Mouse (Mus musculus) kidney, adult 2 months (tissue): ENCODE data around the gene Edc3. TPM values are rescaled to one million over a fixed set of nuclear protein-coding genes. Genes with fewer than 3 reads are reported as not detected.

Experiments
- DNase-seq: peaks from one replicate; pipeline ENCODE4 v3.0.0; 2021
- H3K27ac ChIP-seq: fragments of 200-500 bp; 2 replicates; pipeline ENCODE4 v1.5.1; 2012; ENCODE audit warnings: low read depth, low read length, control low read depth, inconsistent platforms; ENCODE audit not compliant: insufficient read depth
- H3K27me3 ChIP-seq: fragments of 200-500 bp; replicated peaks from 2 replicates; pipeline ENCODE4 v1.6.1; 2012; ENCODE audit warnings: mild to moderate bottlenecking, moderate library complexity, low read length, inconsistent platforms; ENCODE audit not compliant: control insufficient read depth, insufficient read depth
- H3K36me3 ChIP-seq: fragments of 200-500 bp; 2 replicates; pipeline ENCODE4 v1.6.1; 2012; ENCODE audit warnings: mild to moderate bottlenecking, moderate library complexity, low read length, inconsistent platforms; ENCODE audit not compliant: control insufficient read depth, insufficient read depth
- H3K4me1 ChIP-seq: fragments of 200-500 bp; 2 replicates; pipeline ENCODE4 v1.6.1; 2011; ENCODE audit warnings: low read length; ENCODE audit not compliant: control insufficient read depth, insufficient read depth
- H3K4me3 ChIP-seq: fragments of 200-500 bp; 2 replicates; pipeline ENCODE4 v1.5.1; 2011; ENCODE audit warnings: mild to moderate bottlenecking, low read depth, low read length, control low read depth; ENCODE audit not compliant: insufficient read depth
- CTCF ChIP-seq: fragments of 200-500 bp; conservative IDR thresholded peaks from 2 replicates; pipeline ENCODE4 v1.5.1; 2011; ENCODE audit warnings: low read depth, mild to moderate bottlenecking, control low read depth, low read length, moderate library complexity, mixed read lengths; ENCODE audit not compliant: insufficient read depth, insufficient read length
- POLR2A ChIP-seq: fragments of 200-500 bp; IDR thresholded peaks from one replicate; pipeline ENCODE4 v1.6.1; 2011; ENCODE audit warnings: low read depth, low read length, control low read depth
- WGBS: fragments of 180-500 bp; shearing (Covaris S2); methylation state at CpG from one replicate; pipeline ENCODE4 v1.1.7; 2018; 5-methylcytosine and 5-hydroxymethylcytosine counted together
- polyA plus RNA-seq: library from polyadenylated mRNA; depleted of rRNA; stranded (reverse); fragments of >200 nt; gene quantifications from 2 replicates; pipeline ENCODE4 v1.2.3, GENCODE M21; 2012

Gene Edc3
- polyA plus RNA-seq, 1 experiment: 7.9 TPM

GRCm38 (mm10) chr9:57759289-57759688 is 50.9 kb downstream of the Edc3 start:
- DNase-seq: peak; percentile 94
- Histone ChIP-seq H3K4me1 (peaks cover 33% of the 10 kb centered on the region), H3K4me3 (no peak overlapping the region), H3K27me3 (no peaks in the 10 kb centered on the region), H3K27ac (0 out of 2 replicates have a peak overlapping the region, but pooled peaks have one; percentile 3), H3K36me3 (peaks cover 5% of the 10 kb centered on the region; the same call in 1 of the 2 replicates)
- WGBS: 4% methylated on average over 6 of the region's 6 CpGs
- TF ChIP-seq POLR2A: no peak
- TF ChIP-seq CTCF: peak; percentile 99

GRCm38 (mm10) chr9:57760416-57761146 is 52.2 kb downstream of the Edc3 start:
- H3K27me3 ChIP-seq: no peaks in the 10 kb centered on the region
- H3K4me3 ChIP-seq: no peak overlapping the region
- H3K4me1 ChIP-seq: peaks cover 33% of the 10 kb centered on the region
- DNase-seq: no peak
- peaks cover 4% of the 10 kb centered on the region; the same call in 1 of the 2 replicates for H3K36me3 ChIP-seq
- TF ChIP-seq POLR2A: no peak
- TF ChIP-seq CTCF: no peak
- 95% methylated on average over 24 of the region's 24 CpGs for WGBS
- H3K27ac ChIP-seq: no peak overlapping the region

GRCm38 (mm10) chr9:57761563-57762551 is 53.5 kb downstream of the Edc3 start:
- Histone ChIP-seq H3K27me3 (no peaks in the 10 kb centered on the region), H3K36me3 (peaks cover 2% of the 10 kb centered on the region; the same call in 1 of the 2 replicates), H3K4me3 (no peak overlapping the region), H3K27ac (peak overlapping the region; percentile 6; the same call in 1 of the 2 replicates), H3K4me1 (peaks cover 33% of the 10 kb centered on the region)
- peak; percentile 82 for DNase-seq
- TF ChIP-seq CTCF (no peak), POLR2A (no peak)
- 53% methylated on average over 13 of the region's 13 CpGs for WGBS

GRCm38 (mm10) chr9:57762563-57762991 is 54.2 kb downstream of the Edc3 start:
- peaks cover 2% of the 10 kb centered on the region; the same call in 1 of the 2 replicates for H3K36me3 ChIP-seq
- 24% methylated on average over 6 of the region's 6 CpGs for WGBS
- no peak overlapping the region for H3K4me3 ChIP-seq
- no peaks in the 10 kb centered on the region for H3K27me3 ChIP-seq
- no peak for TF ChIP-seq POLR2A
- TF ChIP-seq CTCF: peak; percentile 68
- no peak overlapping the region for H3K27ac ChIP-seq
- peaks cover 33% of the 10 kb centered on the region for H3K4me1 ChIP-seq
- peak; percentile 65 for DNase-seq

GRCm38 (mm10) chr9:57764147-57764973 is 56.0 kb downstream of the Edc3 start:
- Histone ChIP-seq H3K27me3 (no peaks in the 10 kb centered on the region), H3K36me3 (peaks cover 2% of the 10 kb centered on the region; the same call in 1 of the 2 replicates), H3K4me3 (peak overlapping the region; percentile 96), H3K27ac (peak overlapping the region; percentile 97), H3K4me1 (peaks cover 29% of the 10 kb centered on the region)
- TF ChIP-seq CTCF: no peak
- no peak for TF ChIP-seq POLR2A
- under 1% methylated on average over 57 of the region's 57 CpGs for WGBS
- DNase-seq: peak; percentile 89

GRCm38 (mm10) chr9:57764974-57765363 is 56.6 kb downstream of the Edc3 start:
- Histone ChIP-seq H3K36me3 (peaks cover 2% of the 10 kb centered on the region; the same call in 1 of the 2 replicates), H3K27ac (peak overlapping the region; percentile 99), H3K4me1 (peaks cover 25% of the 10 kb centered on the region), H3K27me3 (no peaks in the 10 kb centered on the region), H3K4me3 (peak overlapping the region; percentile 96)
- peak; percentile 55 for TF ChIP-seq POLR2A
- no peak for TF ChIP-seq CTCF
- peak; percentile 97 for DNase-seq
- WGBS: 1% methylated on average over 45 of the region's 45 CpGs
